Mouse (Mus musculus) CD4-positive, CD25-positive, alpha-beta regulatory T cell, adult 4 months (primary cell): ENCODE measurements around the gene Nfkbie. TPM values are rescaled to one million over a fixed set of nuclear protein-coding genes. Genes with fewer than 3 reads are reported as not detected.

Experiments used
- ATAC-seq: one replicate; pipeline ENCODE4 v1.8.0; 2017
- polyA plus RNA-seq, 2 experiments: library from polyadenylated mRNA; unstranded; fragments of 100-300 nt; shearing (Covaris generic); gene quantifications; one replicate each; pipeline ENCODE4 v1.2.1; 2017

Gene Nfkbie
- polyA plus RNA-seq, 2 experiments from 2014 or later, result 33.1 to 48.1 TPM

- ATAC-seq, result no peak
Measured at GRCm38 (mm10) chr17:45544001-45544872, 11.3 kb upstream of the Nfkbie start.

GRCm38 (mm10) chr17:45544873-45545277 is 10.6 kb upstream of the Nfkbie start:
- no peak for ATAC-seq

- ATAC-seq, result no peak
Measured at GRCm38 (mm10) chr17:45545278-45545961, 10.1 kb upstream of the Nfkbie start.

- no peak for ATAC-seq
Measured at GRCm38 (mm10) chr17:45546941-45547340, 8.6 kb upstream of the Nfkbie start.

- ATAC-seq, result no peak
Measured at GRCm38 (mm10) chr17:45547461-45548190, 7.9 kb upstream of the Nfkbie start.

GRCm38 (mm10) chr17:45548541-45549512 is 6.7 kb upstream of the Nfkbie start:
- ATAC-seq, result no peak

GRCm38 (mm10) chr17:45549617-45550181 is 5.8 kb upstream of the Nfkbie start, which contains the start of gene Tmem151b:
Gene Tmem151b, minus strand, starts transcription at chr17:45549677.
- ATAC-seq, result peak; percentile 8

- ATAC-seq, result no peak
Measured at GRCm38 (mm10) chr17:45550253-45550652, 5.2 kb upstream of the Nfkbie start.

GRCm38 (mm10) chr17:45551249-45551796 is 4.2 kb upstream of the Nfkbie start:
- ATAC-seq, result no peak

- peak; percentile 69 for ATAC-seq
Measured at GRCm38 (mm10) chr17:45551816-45552451, 3.6 kb upstream of the Nfkbie start.

GRCm38 (mm10) chr17:45553065-45553464 is 2.4 kb upstream of the Nfkbie start:
- ATAC-seq, result no peak

GRCm38 (mm10) chr17:45554420-45554819 is 1.1 kb upstream of the Nfkbie start:
- ATAC-seq, result no peak

GRCm38 (mm10) chr17:45556107-45556489 is 595 bp downstream of the Nfkbie start:
- no peak for ATAC-seq

GRCm38 (mm10) chr17:45556514-45557245 is 1.2 kb downstream of the Nfkbie start:
- ATAC-seq, result no peak

GRCm38 (mm10) chr17:45557246-45557824 is 1.8 kb downstream of the Nfkbie start:
- ATAC-seq, result no peak

- peak; percentile 60 for ATAC-seq
Measured at GRCm38 (mm10) chr17:45557998-45558862, 2.7 kb downstream of the Nfkbie start.

GRCm38 (mm10) chr17:45559732-45560525 is 4.4 kb downstream of the Nfkbie start:
- no peak for ATAC-seq

- no peak for ATAC-seq
Measured at GRCm38 (mm10) chr17:45563216-45563615, 7.7 kb downstream of the Nfkbie start.
